Mouse (Mus musculus): ENCODE measurements around the gene Rhox4b. TPM values are rescaled to one million over a fixed set of nuclear protein-coding genes. Genes with fewer than 3 reads are reported as not detected.
"Not testable (repeated sequence)": the region's sequence is repeated elsewhere in the genome, so short reads cannot be mapped to it uniquely, and the experiment has no call there.

Gene Rhox4b
- not detected in 2 replicates for total RNA-seq (2017)

DNA sequence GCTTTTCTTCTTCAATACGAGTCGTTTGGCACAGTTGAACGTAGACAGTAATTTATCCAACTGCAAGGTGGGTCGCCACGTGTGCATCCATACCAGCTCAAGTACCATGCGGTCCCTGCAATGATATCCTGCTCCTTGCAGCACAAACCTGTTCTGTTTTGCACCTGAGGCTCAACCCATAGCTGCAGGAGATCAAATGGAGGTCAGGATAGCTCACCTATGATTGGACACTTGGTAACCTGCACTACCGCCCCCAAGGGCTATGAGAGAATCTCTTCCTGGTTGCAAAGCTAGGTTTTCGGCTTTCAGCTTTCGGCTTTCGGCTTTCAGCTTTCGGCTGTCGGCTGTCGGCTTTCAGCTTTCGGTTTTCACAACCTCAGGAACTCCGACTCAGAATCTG is at the start of gene Rhox4b:
TSS of gene Rhox4b (plus strand) at position 301 of the 400 bp plus-strand sequence.
- not testable (repeated sequence) for ATAC-seq (replicated peaks in 1 of 2; ENCODE audit: insufficient read depth in 1 of 2, low FRiP score in 2 of 2, low TSS enrichment in 1 of 2, low read depth in 1 of 2, poor library complexity in 2 of 2, severe bottlenecking in 2 of 2)

DNA sequence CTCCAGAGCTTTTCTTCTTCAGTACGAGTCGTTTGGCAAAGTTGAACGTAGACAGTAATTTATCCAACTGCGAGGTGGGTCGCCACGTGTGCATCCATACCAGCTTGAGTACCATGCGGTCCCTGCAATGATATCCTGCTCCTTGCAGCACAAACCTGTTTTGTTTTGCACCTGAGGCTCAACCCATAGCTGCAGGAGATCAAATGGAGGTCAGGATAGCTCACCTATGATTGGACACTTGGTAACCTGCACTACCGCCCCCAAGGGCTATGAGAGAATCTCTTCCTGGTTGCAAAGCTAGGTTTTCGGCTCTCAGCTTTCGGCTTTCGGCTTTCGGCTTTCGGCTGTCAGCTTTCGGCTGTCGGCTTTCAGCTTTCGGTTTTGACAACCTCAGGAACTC is 41.7 kb upstream of the Rhox4b start, which contains the start of gene Rhox4a2:
TSS of gene Rhox4a2 (plus strand) at position 301 of the 400 bp plus-strand sequence.
- not testable (repeated sequence) for ATAC-seq (replicated peaks in 1 of 2; ENCODE audit: insufficient read depth in 1 of 2, low FRiP score in 2 of 2, low TSS enrichment in 1 of 2, low read depth in 1 of 2, poor library complexity in 2 of 2, severe bottlenecking in 2 of 2)

DNA sequence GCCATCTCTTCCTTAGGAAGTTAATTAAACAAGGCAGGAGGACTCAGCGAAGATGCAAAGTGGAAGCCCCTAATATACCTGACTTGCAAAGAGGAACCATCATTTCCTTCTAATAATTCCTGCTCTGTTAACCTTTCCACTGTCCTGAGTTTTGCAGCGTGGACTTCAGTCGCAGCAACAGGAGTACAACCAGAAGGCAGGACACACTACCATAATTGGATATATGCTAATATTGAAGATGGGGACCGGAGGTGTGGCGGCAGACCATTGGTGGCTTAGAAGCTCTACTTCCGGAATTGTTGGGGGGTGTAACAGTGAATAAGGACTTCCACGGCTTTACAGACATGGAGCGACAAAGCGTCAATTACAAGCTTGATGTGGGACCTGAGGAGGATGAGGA is 20.5 kb upstream of the Rhox4b start, which contains the start of gene Rhox2b:
TSS of gene Rhox2b (plus strand) at position 301 of the 400 bp plus-strand sequence.
- not testable (repeated sequence) for ATAC-seq (replicated peaks in 1 of 2; ENCODE audit: insufficient read depth in 1 of 2, low FRiP score in 2 of 2, low TSS enrichment in 1 of 2, low read depth in 1 of 2, poor library complexity in 2 of 2, severe bottlenecking in 2 of 2)

DNA sequence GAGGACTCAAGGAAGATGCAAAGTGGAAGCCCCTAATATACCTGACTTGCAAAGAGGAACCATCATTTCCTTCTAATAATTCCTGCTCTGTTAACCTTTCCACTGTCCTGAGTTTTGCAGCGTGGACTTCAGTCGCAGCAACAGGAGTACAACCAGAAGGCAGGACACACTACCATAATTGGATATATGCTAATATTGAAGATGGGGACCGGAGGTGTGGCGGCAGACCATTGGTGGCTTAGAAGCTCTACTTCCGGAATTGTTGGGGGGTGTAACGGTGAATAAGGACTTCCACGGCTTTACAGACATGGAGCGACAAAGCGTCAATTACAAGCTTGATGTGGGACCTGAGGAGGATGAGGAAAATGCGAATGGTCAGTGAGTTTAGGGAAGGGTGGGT is 21.1 kb downstream of the Rhox4b start, which contains the start of gene Rhox2c:
TSS of gene Rhox2c (plus strand) at position 301 of the 400 bp plus-strand sequence.
- ATAC-seq (replicated peaks in 1 of 2; ENCODE audit: insufficient read depth in 1 of 2, low FRiP score in 2 of 2, low TSS enrichment in 1 of 2, low read depth in 1 of 2, poor library complexity in 2 of 2, severe bottlenecking in 2 of 2) = not testable (repeated sequence)

DNA sequence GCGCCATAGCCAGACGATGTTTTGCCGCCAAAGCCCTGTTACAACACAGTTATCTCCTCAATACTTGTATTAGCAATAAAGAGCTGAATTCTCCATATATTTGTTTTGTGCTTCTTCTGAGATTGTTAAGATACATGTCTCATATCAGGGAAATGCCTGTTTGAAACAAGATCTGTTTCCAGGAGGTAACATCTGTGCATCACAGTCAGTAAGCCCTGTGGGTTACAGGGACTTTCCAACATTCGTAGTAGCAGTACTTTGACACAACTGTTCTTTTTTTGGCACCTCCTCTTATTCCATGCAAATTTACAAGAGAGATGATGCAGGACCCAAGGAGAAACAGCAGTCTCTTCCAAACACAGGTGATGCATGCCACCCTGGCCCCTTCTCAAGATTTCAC is 26.0 kb downstream of the Rhox4b start, which contains the start of gene Rhox3c:
TSS of gene Rhox3c (plus strand) at position 301 of the 400 bp plus-strand sequence.
- not testable (repeated sequence) for ATAC-seq (replicated peaks in 1 of 2; ENCODE audit: insufficient read depth in 1 of 2, low FRiP score in 2 of 2, low TSS enrichment in 1 of 2, low read depth in 1 of 2, poor library complexity in 2 of 2, severe bottlenecking in 2 of 2)

DNA sequence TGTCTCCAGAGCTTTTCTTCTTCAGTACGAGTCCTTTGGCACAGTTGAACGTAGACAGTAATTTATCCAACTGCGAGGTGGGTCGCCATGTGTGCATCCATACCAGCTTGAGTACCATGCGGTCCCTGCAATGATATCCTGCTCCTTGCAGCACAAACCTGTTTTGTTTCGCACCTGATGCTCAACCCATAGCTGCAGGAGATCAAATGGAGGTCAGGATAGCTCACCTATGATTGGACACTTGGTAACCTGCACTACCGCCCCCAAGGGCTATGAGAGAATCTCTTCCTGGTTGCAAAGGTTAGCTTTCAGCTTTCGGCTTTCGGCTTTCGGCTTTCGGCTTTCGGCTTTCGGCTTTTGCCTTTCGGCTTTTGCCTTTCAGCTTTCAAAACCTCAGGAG is 47.7 kb downstream of the Rhox4b start, which contains the start of gene Rhox4c:
TSS of gene Rhox4c (plus strand) at position 301 of the 400 bp plus-strand sequence.
- ATAC-seq (replicated peaks in 1 of 2; ENCODE audit: insufficient read depth in 1 of 2, low FRiP score in 2 of 2, low TSS enrichment in 1 of 2, low read depth in 1 of 2, poor library complexity in 2 of 2, severe bottlenecking in 2 of 2) = not testable (repeated sequence)

Other genes starting within 250 kb of the Rhox4b start
- 40.3 and 70.0 TPM in 2 replicates for gene Ndufa1, start 241.3 kb upstream of the Rhox4b start, total RNA-seq (2017)
- 1.0 and 1.9 TPM in 2 replicates for gene Rnf113a1, start 241.2 kb upstream of the Rhox4b start, total RNA-seq (2017)
- gene Gm9, start 221.5 kb upstream of the Rhox4b start, total RNA-seq (2017) = not detected in 2 replicates
- not detected in 2 replicates for gene Rhox1, start 210.2 kb upstream of the Rhox4b start, total RNA-seq (2017)
- gene Rhox2a, start 187.5 kb upstream of the Rhox4b start, total RNA-seq (2017) = not detected in 2 replicates
- gene Rhox3a, start 182.6 kb upstream of the Rhox4b start, total RNA-seq (2017) = not detected in 2 replicates
- gene Rhox4a, start 167.2 kb upstream of the Rhox4b start, total RNA-seq (2017) = not detected in 2 replicates
- gene Rhox3a2, start 52.5 kb upstream of the Rhox4b start, total RNA-seq (2017) = not detected in 2 replicates
- not detected in 2 replicates for gene Rhox4a2, start 41.6 kb upstream of the Rhox4b start, total RNA-seq (2017)
- gene Rhox2b, start 20.4 kb upstream of the Rhox4b start, total RNA-seq (2017) = not detected in 2 replicates
- not detected in 2 replicates for gene Rhox2c, start 21.2 kb downstream of the Rhox4b start, total RNA-seq (2017)
- gene Rhox3c, start 26.1 kb downstream of the Rhox4b start, total RNA-seq (2017) = not detected in 2 replicates
- not detected in 2 replicates for gene Rhox4c, start 47.8 kb downstream of the Rhox4b start, total RNA-seq (2017)
- not detected in 2 replicates for gene Rhox2d, start 60.9 kb downstream of the Rhox4b start, total RNA-seq (2017)
- gene Rhox4d, start 81.9 kb downstream of the Rhox4b start, total RNA-seq (2017) = not detected in 2 replicates
- not detected in 2 replicates for gene Rhox2e, start 98.0 kb downstream of the Rhox4b start, total RNA-seq (2017)
- not detected in 2 replicates for gene Rhox3e, start 109.5 kb downstream of the Rhox4b start, total RNA-seq (2017)
- gene Rhox4e, start 124.9 kb downstream of the Rhox4b start, total RNA-seq (2017) = not detected in 2 replicates
- gene Rhox2f, start 138.9 kb downstream of the Rhox4b start, total RNA-seq (2017) = not detected in 2 replicates
- not detected in 2 replicates for gene Rhox3f, start 148.5 kb downstream of the Rhox4b start, total RNA-seq (2017)
- not detected in 2 replicates for gene Rhox4f, start 175.2 kb downstream of the Rhox4b start, total RNA-seq (2017)
- not detected in 2 replicates for gene Rhox3g, start 196.1 kb downstream of the Rhox4b start, total RNA-seq (2017)
- not detected in 2 replicates for gene Rhox2g, start 211.0 kb downstream of the Rhox4b start, total RNA-seq (2017)
- gene Rhox4g, start 218.8 kb downstream of the Rhox4b start, total RNA-seq (2017) = not detected in 2 replicates
- gene Rhox3h, start 236.3 kb downstream of the Rhox4b start, total RNA-seq (2017) = not detected in 2 replicates
- gene Rhox2h, start 240.8 kb downstream of the Rhox4b start, total RNA-seq (2017) = not detected in 2 replicates

Data from hematopoietic stem cell, adult 5-6 weeks (primary cell).